In the genomic region with DNA sequence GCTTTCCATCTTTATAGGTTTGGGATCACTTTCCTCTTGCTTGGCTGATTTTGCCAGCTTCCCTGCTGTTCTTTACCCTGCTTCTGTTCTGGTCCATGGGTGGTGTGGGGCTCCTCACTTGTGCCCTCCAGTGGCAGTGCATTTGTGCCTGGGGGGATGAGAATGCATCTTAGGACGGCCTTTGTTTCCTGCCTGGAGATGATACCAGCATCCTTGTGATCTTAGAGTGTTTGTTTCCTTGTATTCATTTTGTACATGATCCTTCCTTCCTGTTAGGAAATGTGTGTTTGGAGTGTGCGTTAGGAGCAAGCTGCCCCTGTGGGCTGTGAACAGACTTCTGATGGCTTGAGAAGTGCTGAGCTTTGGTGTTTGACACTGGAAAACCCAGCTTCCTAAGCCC, we compare ENCODE assay signal across 26 mouse cellular contexts. TPM values are rescaled to one million over a fixed set of nuclear protein-coding genes. Genes with fewer than 3 reads are reported as not detected.
DNase-seq lines count a peak whose midpoint lies in the region; ATAC-seq and TF ChIP-seq lines count a peak whose summit lies in the region.
"Had no signal": no experiment of that assay in that cellular context is flagged by ENCODE, and none has a peak within 500 bp of the region (broad histone marks: within the 10 kb centered on the region; RNA-seq: fewer than 3 reads in every experiment).

No protein-coding gene starts in this region.

- H3K9me3 ChIP-seq in heart, postnatal 0 days (replicated peaks; ENCODE audit: control insufficient read depth, low read length), result no peaks in the 10 kb centered on the region
- no peaks in the 10 kb centered on the region for H3K9me3 ChIP-seq in forebrain, embryonic 13.5 days (replicated peaks)
- H3K9me3 ChIP-seq in midbrain, embryonic 16.5 days (replicated peaks; ENCODE audit: control insufficient read depth, low read length, poor library complexity, severe bottlenecking), result no peaks in the 10 kb centered on the region
- H3K9me3 ChIP-seq: G1E; heart, embryonic 12.5 days; liver, embryonic 13.5 days; stomach, embryonic 15.5 days had no signal

- no peak for TF ChIP-seq EP300 in heart, postnatal 0 days (IDR thresholded peaks at IDR 0.05; ENCODE audit: low read depth)

- H3K4me1 ChIP-seq in heart, postnatal 0 days (ENCODE audit: control insufficient read depth, insufficient read depth), result peaks cover 14% of the 10 kb centered on the region
- H3K4me1 ChIP-seq in forebrain, embryonic 13.5 days, result no peaks in the 10 kb centered on the region
- no peaks in the 10 kb centered on the region for H3K4me1 ChIP-seq in midbrain, embryonic 16.5 days (ENCODE audit: control insufficient read depth, insufficient read depth, low read length)
- H3K4me1 ChIP-seq: stomach, embryonic 15.5 days had no signal

- no peak overlapping the region for H3K4me2 ChIP-seq in heart, postnatal 0 days (ENCODE audit: low read depth, low read length)
- H3K4me2 ChIP-seq in forebrain, embryonic 13.5 days, result no peak overlapping the region
- H3K4me2 ChIP-seq in midbrain, embryonic 16.5 days (ENCODE audit: low read length), result no peak overlapping the region
- H3K4me2 ChIP-seq: heart, embryonic 12.5 days; liver, embryonic 13.5 days; stomach, embryonic 15.5 days had no signal

- no peaks in the 10 kb centered on the region for H3K27me3 ChIP-seq in heart, postnatal 0 days (ENCODE audit: control insufficient read depth, insufficient read depth, low read length)
- no peaks in the 10 kb centered on the region for H3K27me3 ChIP-seq in forebrain, embryonic 13.5 days
- no peaks in the 10 kb centered on the region for H3K27me3 ChIP-seq in midbrain, embryonic 16.5 days (ENCODE audit: control insufficient read depth, insufficient read depth, low read depth, low read length)
- H3K27me3 ChIP-seq: heart, embryonic 12.5 days; liver, embryonic 13.5 days; stomach, embryonic 15.5 days had no signal

- intact Hi-C loops in left cerebral cortex, adult 2 months (cut with DNase I), result no loop called here
- intact Hi-C loops in left cerebral cortex, postnatal 14 days (cut with DNase I), result no loop called here

- no peak overlapping the region for H3K9ac ChIP-seq in heart, postnatal 0 days (replicated peaks; ENCODE audit: low read depth, low read length)
- no peak overlapping the region for H3K9ac ChIP-seq in forebrain, embryonic 13.5 days
- no peak overlapping the region for H3K9ac ChIP-seq in midbrain, embryonic 16.5 days (ENCODE audit: low read depth, low read length)
- H3K9ac ChIP-seq: heart, embryonic 12.5 days; stomach, embryonic 15.5 days had no signal

- no peak overlapping the region for H3K4me3 ChIP-seq in heart, postnatal 0 days (ENCODE audit: low read depth, low read length)
- H3K4me3 ChIP-seq in left cerebral cortex, adult 2 months, result no peak overlapping the region
- no peak overlapping the region for H3K4me3 ChIP-seq in forebrain, embryonic 13.5 days
- H3K4me3 ChIP-seq in midbrain, embryonic 16.5 days (ENCODE audit: low read depth, low read length), result no peak overlapping the region
- H3K4me3 ChIP-seq: heart, embryonic 12.5 days; liver, embryonic 13.5 days; stomach, embryonic 15.5 days had no signal

- peak; percentile 17; the same call in 1 of the 2 replicates for TF ChIP-seq CTCF in heart, postnatal 0 days (IDR thresholded peaks at IDR 0.05; ENCODE audit: low read depth)
- TF ChIP-seq CTCF in left cerebral cortex, adult 2 months (IDR thresholded peaks at IDR 0.05), result peak; percentile 9; the same call in 1 of the 2 replicates

- no peak for ATAC-seq in heart, postnatal 0 days (ENCODE audit: insufficient read depth, low read depth)
- no peak for ATAC-seq in forebrain, embryonic 13.5 days
- no peak for ATAC-seq in midbrain, embryonic 16.5 days
- ATAC-seq: activated CD4-positive, CD25-positive, alpha-beta regulatory T cell, adult 4 months; forebrain, embryonic 16.5 days; hindbrain, embryonic 16.5 days had no signal

- no peak overlapping the region for H3K27ac ChIP-seq in heart, postnatal 0 days (ENCODE audit: low read depth)
- H3K27ac ChIP-seq in left cerebral cortex, adult 2 months, result no peak overlapping the region
- H3K27ac ChIP-seq in forebrain, embryonic 13.5 days, result no peak overlapping the region
- H3K27ac ChIP-seq in midbrain, embryonic 16.5 days (ENCODE audit: low read length), result no peak overlapping the region
- H3K27ac ChIP-seq: liver, embryonic 13.5 days; stomach, embryonic 15.5 days had no signal

- peaks cover 68% of the 10 kb centered on the region for H3K36me3 ChIP-seq in heart, postnatal 0 days (replicated peaks; ENCODE audit: control insufficient read depth, insufficient read depth, low read length)
- H3K36me3 ChIP-seq in forebrain, embryonic 13.5 days (ENCODE audit: poor library complexity, severe bottlenecking), result peaks cover 93% of the 10 kb centered on the region
- peaks cover 43% of the 10 kb centered on the region for H3K36me3 ChIP-seq in midbrain, embryonic 16.5 days (ENCODE audit: control insufficient read depth, insufficient read depth, low read length)
- H3K36me3 ChIP-seq: G1E had no signal

- WGBS in heart, postnatal 0 days, result 64% methylated on average over 2 of the region's 2 CpGs
- 92% methylated on average over 2 of the region's 2 CpGs for WGBS in forebrain, embryonic 13.5 days
- 89% methylated on average over 2 of the region's 2 CpGs for WGBS in midbrain, embryonic 16.5 days

- DNase-seq in heart, postnatal 0 days (ENCODE audit: low spot score), result no peak
- DNase-seq in heart, adult 11 months, result no peak
- no peak for DNase-seq in left cerebral cortex, adult 2 months (ENCODE audit: extremely low spot score in 1 of 2, low spot score in 2 of 2)
- no peak for DNase-seq in left cerebral cortex, postnatal 14 days (ENCODE audit: low spot score in 2 of 2)
- DNase-seq in lung, adult 18-20 months, result peak; percentile 26 to 65
- DNase-seq in lung, postnatal 14 days, result peak; percentile 50
- DNase-seq: adrenal gland, postnatal 25 days; cerebellum, adult 11-12 months; cerebellum, postnatal 25 days; embryo, embryonic 11 days; heart, postnatal 36 days; kidney, adult 18-20 months; liver, embryonic 13.5 days; right cerebral cortex, postnatal 25 days had no signal

RNA-seq across cellular contexts. Expression of a gene that starts 30.9 kb away (rescaled TPM):
- not detected in 2 replicates for total RNA-seq in heart, postnatal 0 days (2014; rRNA removed; ENCODE audit: low replicate concordance)
- 0.03 and 0.04 TPM in 2 replicates for polyA plus RNA-seq in heart, postnatal 0 days (2015; fragmentation: Nextera tagmentation; extraction: Ambion mirVana)
- total RNA-seq in left cerebral cortex, adult 2 months (2021), result not detected
- total RNA-seq in left cerebral cortex, postnatal 14 days (2021), result not detected
- polyA plus RNA-seq in forebrain, embryonic 13.5 days (2015; fragmentation: Nextera tagmentation; extraction: Ambion mirVana), result 0.10 and 0.25 TPM in 2 replicates
- 0.23 and 0.26 TPM in 2 replicates for polyA plus RNA-seq in midbrain, embryonic 16.5 days (2015; fragmentation: Nextera tagmentation; extraction: Ambion mirVana)
- total RNA-seq: adrenal gland, postnatal 25 days; heart, postnatal 36 days; layer of hippocampus, postnatal 25 days; left cerebral cortex, postnatal 36 days; midbrain, postnatal 0 days; neutrophil, adult 5-6 weeks had no signal
- polyA plus RNA-seq: G1E had no signal

Comparison
In these comparisons a context has a peak if more than half of its experiments do, and no peak if none do; other contexts are left out.
1. DNase-seq: peak in lung, adult 18-20 months (2 of 2) and lung, postnatal 14 days (single experiment); none in heart, postnatal 0 days (single experiment), heart, adult 11 months (single experiment), left cerebral cortex, adult 2 months (0 of 2) and left cerebral cortex, postnatal 14 days (0 of 2).